Mouse (Mus musculus) heart, embryonic 16.5 days (tissue): ENCODE measurements around the gene Nsf. TPM values are rescaled to one million over a fixed set of nuclear protein-coding genes. Genes with fewer than 3 reads are reported as not detected.

Experiments used
- ATAC-seq: fragments of 200-750 bp; cut with Nextera tagmentation; replicated peaks from 2 replicates; pipeline ENCODE4 v1.8.0; 2017; ENCODE audit warnings: moderate number of reproducible peaks; ENCODE audit not compliant: insufficient read depth, low FRiP score; ENCODE audit errors: extremely low read depth
- H3K27ac ChIP-seq: fragments of 300-500 bp; sonication (generic); 2 replicates; pipeline ENCODE4 v1.5.1; 2014; ENCODE audit warnings: mild to moderate bottlenecking, low read length, control low read depth, moderate library complexity
- H3K27me3 ChIP-seq: fragments of 300-500 bp; sonication (generic); 2 replicates; pipeline ENCODE4 v1.6.1; 2014; ENCODE audit warnings: low read length, mixed read lengths; ENCODE audit not compliant: control insufficient read depth, insufficient read depth
- H3K36me3 ChIP-seq: fragments of 300-500 bp; sonication (generic); 2 replicates; pipeline ENCODE4 v1.6.1; 2014; ENCODE audit not compliant: control insufficient read depth, insufficient read depth
- H3K4me1 ChIP-seq: fragments of 300-500 bp; sonication (generic); 2 replicates; pipeline ENCODE4 v1.6.1; 2014; ENCODE audit warnings: low read length, mixed read lengths; ENCODE audit not compliant: control insufficient read depth, insufficient read depth
- H3K4me2 ChIP-seq: fragments of 300-500 bp; sonication (generic); 2 replicates; pipeline ENCODE4 v1.6.1; 2014; ENCODE audit warnings: low read depth, mild to moderate bottlenecking, control low read depth, low read length
- H3K4me3 ChIP-seq: fragments of 300-500 bp; sonication (generic); 2 replicates; pipeline ENCODE4 v1.5.1; 2014; ENCODE audit warnings: mild to moderate bottlenecking, control low read depth, low read length
- H3K9ac ChIP-seq: fragments of 300-500 bp; sonication (generic); 2 replicates; pipeline ENCODE4 v1.6.1; 2014; ENCODE audit warnings: low read length, control low read depth
- H3K9me3 ChIP-seq: fragments of 300-500 bp; sonication (generic); replicated peaks from 2 replicates; pipeline ENCODE4 v1.6.1; 2016; ENCODE audit warnings: low read length; ENCODE audit not compliant: control insufficient read depth
- WGBS: fragments of 180-500 bp; shearing (Covaris S2); extraction: QIAGEN DNeasy Blood & Tissue Kit; methylation state at CpG from one replicate; pipeline ENCODE4 v1.1.7; 2014; 5-methylcytosine and 5-hydroxymethylcytosine counted together
- polyA plus RNA-seq: library from polyadenylated mRNA; unstranded; fragments of >200 nt; fragmentation: Nextera tagmentation; extraction: Ambion mirVana; gene quantifications from 2 replicates; pipeline ENCODE4 v1.2.1, GENCODE M21; 2015

The Nsf gene
- polyA plus RNA-seq, 1 experiment from 2014 or later, result 35.3 TPM

DNA sequence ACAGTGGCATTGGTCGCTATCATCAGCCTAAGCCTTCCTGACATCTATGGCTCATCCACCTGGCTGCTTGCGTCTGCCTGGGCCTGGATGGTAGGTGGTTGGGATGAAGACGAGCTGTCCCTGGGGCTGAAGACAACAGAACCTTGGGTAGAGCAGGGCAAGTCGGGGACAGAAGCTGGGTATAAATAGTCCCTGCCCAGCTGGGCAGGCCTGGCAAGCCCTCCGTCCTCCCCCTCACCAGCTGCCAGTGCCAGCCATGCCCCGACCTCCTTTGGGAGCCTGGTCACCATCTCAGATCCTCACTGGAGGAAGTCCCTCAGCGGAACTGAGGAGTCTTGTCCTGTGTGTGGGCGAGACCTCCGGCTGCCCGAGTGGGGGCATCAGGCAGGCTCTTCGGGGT, 149.7 kb downstream of the Nsf start:
- Histone ChIP-seq H3K36me3 (no peaks in the 10 kb centered on the region), H3K27me3 (peaks cover 43% of the 10 kb centered on the region), H3K27ac (no peak overlapping the region), H3K9me3 (peaks cover 3% of the 10 kb centered on the region; the same call in 1 of the 2 replicates), H3K9ac (no peak overlapping the region), H3K4me2 (no peak overlapping the region), H3K4me3 (no peak overlapping the region), H3K4me1 (peaks cover 4% of the 10 kb centered on the region; the same call in 1 of the 2 replicates)
- no peak for ATAC-seq
- WGBS, result 77% methylated on average over 11 of the region's 11 CpGs

DNA sequence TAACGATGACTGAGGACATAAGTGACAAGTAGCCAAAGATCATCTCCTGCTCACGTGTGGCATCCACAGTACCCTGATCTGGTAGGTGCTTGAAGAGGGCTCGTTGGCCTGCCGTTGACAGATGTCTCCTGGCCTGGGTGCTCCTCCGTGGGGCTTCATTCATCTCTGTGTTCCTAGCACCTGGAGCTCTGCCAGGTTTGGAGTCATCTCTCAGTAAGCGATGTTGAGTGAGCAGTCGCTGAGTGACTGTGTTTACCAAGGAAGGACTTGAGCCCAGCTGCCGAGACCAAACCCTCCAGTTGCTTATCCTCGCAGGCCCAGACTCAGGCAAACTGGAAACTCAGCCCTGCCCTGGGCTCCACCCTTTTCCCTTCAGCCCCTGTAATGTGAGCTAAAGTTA, 152.7 kb downstream of the Nsf start:
- Histone ChIP-seq H3K27ac (no peak overlapping the region), H3K9ac (no peak overlapping the region), H3K9me3 (peaks cover 3% of the 10 kb centered on the region; the same call in 1 of the 2 replicates), H3K27me3 (peaks cover 40% of the 10 kb centered on the region), H3K4me3 (no peak overlapping the region), H3K36me3 (no peaks in the 10 kb centered on the region), H3K4me1 (0 out of 2 replicates have a peak, but pooled peaks cover 2% of the 10 kb centered on the region), H3K4me2 (no peak overlapping the region)
- ATAC-seq, result no peak
- 24% methylated on average over 9 of the region's 9 CpGs for WGBS

DNA sequence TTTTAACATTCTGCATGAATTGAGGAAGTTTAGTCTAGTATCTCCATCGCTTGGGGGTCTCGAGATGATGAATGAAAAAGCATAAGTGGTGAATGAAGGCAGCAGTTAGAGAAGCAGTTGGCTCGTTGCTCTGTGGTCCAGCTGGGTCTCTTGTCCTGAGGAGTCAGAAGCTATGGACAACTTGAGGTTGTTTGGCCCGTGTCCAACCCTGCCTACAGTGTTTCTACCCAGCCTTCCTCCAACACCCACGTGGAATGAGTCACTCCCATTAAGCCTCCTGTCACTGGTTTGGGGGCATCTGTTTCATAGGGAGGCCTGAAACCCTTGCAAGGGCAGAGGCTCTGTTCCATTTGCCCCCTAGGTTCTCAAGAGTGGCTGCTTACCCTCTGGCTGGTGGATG, 163.9 kb downstream of the Nsf start:
- Histone ChIP-seq H3K4me3 (no peak overlapping the region), H3K9me3 (no peaks in the 10 kb centered on the region), H3K4me2 (no peak overlapping the region), H3K27me3 (peaks cover 34% of the 10 kb centered on the region), H3K9ac (no peak overlapping the region), H3K4me1 (no peaks in the 10 kb centered on the region), H3K36me3 (no peaks in the 10 kb centered on the region), H3K27ac (no peak overlapping the region)
- ATAC-seq, result no peak
- 50% methylated on average over 5 of the region's 5 CpGs for WGBS

DNA sequence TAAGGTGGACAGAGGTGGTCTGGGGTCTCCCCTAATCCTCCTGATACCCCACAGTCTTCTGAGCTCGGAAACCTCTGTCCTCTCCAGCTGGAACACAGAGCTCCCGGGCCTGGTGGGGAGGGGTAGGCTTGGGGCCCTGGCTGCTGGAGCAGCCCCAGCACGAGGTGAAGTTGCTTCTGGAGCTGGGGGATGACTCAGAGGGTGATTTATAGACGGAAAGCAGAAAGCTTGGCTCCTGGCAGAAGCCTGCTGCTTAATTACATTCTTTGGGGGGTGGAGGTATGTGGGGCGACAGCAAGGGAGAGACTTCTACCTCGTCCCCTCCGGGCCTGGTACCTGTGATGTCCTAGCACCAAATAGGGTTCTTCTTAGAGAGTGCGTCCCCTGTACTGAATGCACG, 173.7 kb downstream of the Nsf start:
- 55% methylated on average over 9 of the region's 9 CpGs for WGBS
- Histone ChIP-seq H3K4me3 (no peak overlapping the region), H3K27ac (no peak overlapping the region), H3K27me3 (peaks cover 30% of the 10 kb centered on the region), H3K9me3 (no peaks in the 10 kb centered on the region), H3K36me3 (no peaks in the 10 kb centered on the region), H3K4me1 (no peaks in the 10 kb centered on the region), H3K9ac (no peak overlapping the region), H3K4me2 (no peak overlapping the region)
- ATAC-seq, result no peak

DNA sequence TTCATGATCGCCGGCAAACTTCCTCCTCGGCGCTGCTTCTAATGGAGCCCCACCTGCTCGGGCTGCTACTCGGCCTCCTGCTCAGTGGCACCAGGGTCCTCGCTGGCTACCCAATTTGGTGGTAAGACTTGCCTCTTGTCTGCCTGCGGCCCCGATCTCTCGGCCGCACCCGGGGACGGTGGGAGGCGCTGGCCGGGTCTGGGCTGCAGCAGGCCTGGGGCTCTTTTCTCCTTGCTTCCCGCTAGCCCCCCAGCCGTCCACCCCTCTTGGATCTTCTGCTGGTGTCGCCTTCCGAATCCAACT, 179.7 kb downstream of the Nsf start:
- Histone ChIP-seq H3K9me3 (no peaks in the 10 kb centered on the region), H3K27me3 (peaks cover 85% of the 10 kb centered on the region), H3K4me3 (peak overlapping the region; percentile 36), H3K4me2 (peak overlapping the region; percentile 51), H3K27ac (no peak overlapping the region), H3K9ac (no peak overlapping the region), H3K36me3 (no peaks in the 10 kb centered on the region), H3K4me1 (peaks cover 8% of the 10 kb centered on the region)
- no peak for ATAC-seq
- WGBS, result under 1% methylated on average over 19 of the region's 19 CpGs

DNA sequence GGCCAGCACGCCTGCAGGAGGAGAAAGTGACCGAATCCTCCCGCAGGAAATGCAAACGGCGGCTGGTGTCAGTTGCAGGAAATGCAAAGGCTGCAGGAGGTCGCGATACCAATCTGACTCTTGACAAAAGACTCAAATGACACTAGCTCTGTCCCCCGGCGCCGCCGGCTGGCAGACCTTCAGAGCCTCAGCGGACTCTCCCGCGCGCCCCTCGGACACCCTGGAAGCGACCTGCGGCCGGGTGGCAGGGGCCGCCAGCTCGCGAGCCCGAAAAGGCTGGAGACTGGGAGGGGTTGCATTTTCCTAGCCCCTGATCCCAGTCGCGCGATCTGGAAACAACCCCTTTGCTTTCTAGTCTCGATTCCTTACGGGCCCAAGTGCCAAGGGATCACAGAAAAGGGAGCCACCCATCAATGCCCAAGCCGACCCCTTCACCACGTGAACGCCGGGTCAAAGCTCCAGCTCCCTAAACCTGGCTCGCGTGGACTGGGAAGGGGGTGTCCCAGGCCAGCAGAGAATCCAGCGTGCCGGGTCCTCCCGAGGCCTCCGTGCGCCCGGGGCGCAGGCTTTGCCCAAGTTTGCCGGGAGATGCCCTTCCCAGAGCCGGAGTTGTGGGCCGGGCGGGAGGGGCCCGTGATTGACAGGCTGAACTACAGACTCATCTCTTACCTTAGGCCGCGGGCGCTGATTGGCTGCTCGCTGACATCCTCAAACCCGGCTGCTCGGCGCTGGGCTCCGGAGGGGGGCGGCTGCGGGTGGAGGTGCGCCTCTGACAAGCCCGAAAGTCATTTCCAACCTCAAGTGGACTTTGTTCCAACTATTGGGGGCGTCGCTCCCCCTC, 180.2 kb downstream of the Nsf start, which contains the start of gene Wnt3:
Gene Wnt3, plus strand, starts transcription at position 764 of the 841 bp plus-strand sequence.
- Histone ChIP-seq H3K27ac (no peak within 1 kb of the TSS), H3K4me3 (peak within 1 kb of the TSS; percentile 36), H3K27me3 (peaks cover 90% of the 10 kb centered on the region), H3K4me1 (peaks cover 8% of the 10 kb centered on the region), H3K36me3 (no peaks in the 10 kb centered on the region), H3K9ac (no peak within 1 kb of the TSS), H3K9me3 (no peaks in the 10 kb centered on the region), H3K4me2 (peak within 1 kb of the TSS; percentile 51)
- WGBS, result under 1% methylated on average over 60 of the region's 60 CpGs
- no peak for ATAC-seq

DNA sequence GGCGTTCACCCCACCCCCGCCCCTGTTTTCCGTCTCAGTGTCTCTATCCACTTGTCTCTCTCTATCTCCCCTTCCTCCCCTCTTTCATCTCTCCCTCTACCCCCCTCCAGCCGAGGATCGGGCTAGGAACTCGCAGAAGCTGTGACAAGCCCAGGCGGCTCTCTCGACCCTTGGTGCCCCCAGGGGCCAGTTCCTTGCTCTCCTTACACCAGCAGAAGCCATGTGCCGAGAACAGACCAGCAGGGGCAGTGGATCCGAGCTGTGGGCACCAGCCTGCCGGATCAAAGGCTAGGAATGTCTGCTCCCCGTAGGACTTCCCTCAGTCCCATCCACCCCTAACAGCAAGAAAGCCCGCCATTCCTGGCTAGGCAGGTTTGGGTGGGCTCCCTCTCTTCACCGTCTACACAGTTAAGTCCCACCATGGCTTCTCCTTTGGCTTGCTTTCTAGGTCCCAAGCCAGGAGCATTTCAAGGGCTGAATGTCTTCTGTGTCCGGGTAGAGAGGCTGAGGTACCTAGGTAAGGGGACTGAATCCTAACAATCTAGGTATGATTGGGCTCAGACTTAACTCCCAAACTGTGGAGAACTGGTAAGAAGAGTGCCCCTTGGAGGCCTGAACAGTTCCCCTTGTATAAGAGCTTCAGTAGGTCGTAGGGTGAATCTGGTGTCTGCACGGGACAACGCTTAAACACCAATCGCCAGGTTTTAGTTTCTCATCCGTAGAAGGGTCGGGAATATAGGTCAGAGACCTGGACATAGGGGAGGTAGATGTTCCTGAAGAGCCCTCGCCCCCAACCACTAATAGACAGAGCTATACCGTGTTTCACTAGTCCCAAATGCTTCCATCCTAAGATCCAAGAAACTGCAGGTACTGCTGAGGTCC, 181.1 kb downstream of the Nsf start:
- ATAC-seq, result no peak
- Histone ChIP-seq H3K4me2 (peak overlapping the region; percentile 51), H3K27ac (no peak overlapping the region), H3K4me1 (peaks cover 8% of the 10 kb centered on the region), H3K9me3 (no peaks in the 10 kb centered on the region), H3K4me3 (peak overlapping the region; percentile 36; the same call in 1 of the 2 replicates), H3K9ac (no peak overlapping the region), H3K36me3 (no peaks in the 10 kb centered on the region), H3K27me3 (peaks cover 92% of the 10 kb centered on the region)
- 2% methylated on average over 23 of the region's 23 CpGs for WGBS
